Mouse (Mus musculus) macrophage (primary cell): ENCODE results near the gene Fam162b. TPM values are rescaled to one million over a fixed set of nuclear protein-coding genes. Genes with fewer than 3 reads are reported as not detected.

ENCODE experiments used
- H3K27ac ChIP-seq: fragments of 350-480 bp; formaldehyde crosslinking; 2 replicates; pipeline ENCODE4 v1.9.0; 2021
- H3K36me3 ChIP-seq: fragments of 350-480 bp; formaldehyde crosslinking; 2 replicates; pipeline ENCODE4 v1.9.0; 2021; ENCODE audit errors: inconsistent target
- H3K4me3 ChIP-seq: fragments of 350-480 bp; formaldehyde crosslinking; 2 replicates; pipeline ENCODE4 v1.9.0; 2021; ENCODE audit errors: inconsistent target
- H3K79me2 ChIP-seq: fragments of 350-480 bp; formaldehyde crosslinking; 2 replicates; pipeline ENCODE4 v1.9.0; 2021; ENCODE audit errors: inconsistent target
- WGBS: methylation state at CpG from one replicate; pipeline ENCODE4 v1.1.7; 2026; ENCODE audit warnings: inconsistent platforms; ENCODE audit not compliant: missing documents; 5-methylcytosine and 5-hydroxymethylcytosine counted together
- polyA plus RNA-seq: library from polyadenylated mRNA; stranded (reverse); fragments of 250-400 nt; gene quantifications from 3 replicates; pipeline ENCODE4 v1.2.4, GENCODE M21; 2018; ENCODE audit warnings: inconsistent platforms
- total RNA-seq, 78 experiments: library from RNA; depleted of rRNA; stranded (reverse); fragments of 250-400 nt; gene quantifications; 1 replicate in 9 of 78; 2 replicates in 24 of 78; 3 replicates in 43 of 78; 4 replicates in 2 of 78; pipeline ENCODE4 v1.2.4; 2018; ENCODE audit warnings: inconsistent platforms in 56 of 78

Gene Fam162b
- total RNA-seq (2018; cell fraction: chromatin; rRNA removed) = not detected
- not detected for total RNA-seq (2018; cell fraction: cytosol; rRNA removed)
- total RNA-seq (2018; cell fraction: nucleus; rRNA removed) = not detected
- polyA plus RNA-seq = not detected in 3 replicates

DNA sequence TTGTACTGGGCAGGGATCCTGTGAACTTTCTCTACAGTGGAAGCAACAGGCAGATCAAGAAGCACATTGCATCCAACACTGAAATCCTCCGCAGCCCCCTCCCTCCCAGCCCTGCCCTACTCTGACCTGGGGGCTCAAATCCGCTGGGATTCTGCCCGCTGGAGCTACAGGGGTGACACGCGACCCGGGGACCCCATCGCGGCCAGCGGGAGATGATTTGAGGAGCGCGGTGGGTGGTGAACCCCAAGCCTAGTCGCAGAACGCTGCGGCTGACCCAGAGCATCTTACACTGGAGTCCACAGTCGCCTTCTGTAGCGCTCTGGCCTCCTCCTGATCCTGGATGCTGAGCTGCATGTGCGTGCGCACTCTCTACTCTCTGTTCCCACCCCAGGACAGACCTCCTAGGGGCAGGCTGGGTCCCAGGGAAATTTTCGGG is at the start of gene Fam162b:
TSS of gene Fam162b (minus strand) at position 379 of the 436 bp plus-strand sequence.
- Histone ChIP-seq H3K36me3 (no peaks in the 10 kb centered on the region), H3K27ac (no peak within 1 kb of the TSS), H3K79me2 (no peaks in the 10 kb centered on the region), H3K4me3 (no peak within 1 kb of the TSS)
- WGBS = 15% methylated on average over 16 of the region's 19 CpGs

DNA sequence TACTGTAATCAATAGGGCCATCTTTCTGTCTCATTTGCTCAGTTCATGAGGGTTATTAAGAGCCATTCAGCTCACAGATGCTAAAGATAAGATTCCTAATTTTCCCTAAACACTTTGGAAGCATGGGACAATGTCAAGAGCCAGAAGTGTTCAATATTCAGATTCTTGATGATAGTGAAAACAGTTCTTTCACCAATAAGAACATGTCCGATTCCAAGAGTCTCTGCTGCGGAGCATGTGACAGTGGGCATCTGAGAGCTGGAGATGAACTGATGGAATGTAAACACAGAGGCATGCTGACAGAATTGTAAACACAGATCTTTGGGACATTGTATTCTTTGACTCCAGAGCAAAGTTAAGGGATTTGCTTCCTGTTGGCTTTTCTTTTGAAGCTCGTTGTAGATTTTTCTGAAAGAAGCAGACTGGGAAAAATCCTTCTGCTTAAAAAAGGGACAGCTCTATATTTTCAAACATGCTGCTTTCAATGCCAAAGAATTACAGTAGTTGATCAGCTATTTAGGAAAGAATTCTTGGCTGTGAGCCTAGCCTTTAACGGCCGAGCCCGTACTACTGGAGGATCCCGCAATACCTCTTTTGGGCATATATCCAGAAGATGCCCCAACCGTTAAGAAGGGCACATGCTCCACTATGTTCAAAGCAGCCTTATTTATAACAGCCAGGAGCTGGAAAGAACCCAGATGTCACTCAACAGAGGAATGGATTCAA is 41.3 kb upstream of the Fam162b start, which contains the start of gene Gprc6a:
TSS of gene Gprc6a (minus strand) at position 51 of the 726 bp plus-strand sequence.
- no peak within 1 kb of the TSS for H3K4me3 ChIP-seq
- 85% methylated on average over 8 of the region's 8 CpGs for whole genome bisulfite sequencing
- H3K79me2 ChIP-seq = no peaks in the 10 kb centered on the region
- no peak within 1 kb of the TSS for H3K27ac ChIP-seq
- H3K36me3 ChIP-seq = no peaks in the 10 kb centered on the region

DNA sequence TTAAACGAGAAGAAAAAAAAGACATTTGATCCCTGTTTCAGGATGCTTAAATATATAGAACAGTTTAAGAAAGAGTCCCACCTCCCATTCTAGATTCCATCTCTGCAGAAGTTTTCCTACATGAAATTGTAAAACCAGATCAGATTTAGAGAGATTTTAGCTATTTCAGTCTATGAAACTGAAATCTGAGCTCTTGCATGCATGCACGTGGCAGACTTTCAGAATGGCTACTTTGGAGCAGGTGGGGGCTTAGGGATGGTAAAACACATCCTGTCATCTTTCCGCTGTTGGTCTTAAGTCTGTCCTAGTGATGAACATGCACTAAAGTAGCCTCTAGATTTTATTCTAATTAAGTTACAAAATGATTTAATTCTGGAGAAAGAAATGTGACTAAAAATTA is 30.9 kb upstream of the Fam162b start:
- WGBS = 88% methylated on average over 3 of the region's 3 CpGs
- H3K79me2 ChIP-seq = no peaks in the 10 kb centered on the region
- no peak overlapping the region for H3K27ac ChIP-seq
- no peak overlapping the region for H3K4me3 ChIP-seq
- no peaks in the 10 kb centered on the region for H3K36me3 ChIP-seq

GRCm38 (mm10) chr10:51620126-51620525 is 29.8 kb upstream of the Fam162b start:
- Histone ChIP-seq H3K27ac (no peak overlapping the region), H3K79me2 (no peaks in the 10 kb centered on the region), H3K4me3 (no peak overlapping the region), H3K36me3 (no peaks in the 10 kb centered on the region)
- 67% methylated on average over 7 of the region's 7 CpGs for WGBS

DNA sequence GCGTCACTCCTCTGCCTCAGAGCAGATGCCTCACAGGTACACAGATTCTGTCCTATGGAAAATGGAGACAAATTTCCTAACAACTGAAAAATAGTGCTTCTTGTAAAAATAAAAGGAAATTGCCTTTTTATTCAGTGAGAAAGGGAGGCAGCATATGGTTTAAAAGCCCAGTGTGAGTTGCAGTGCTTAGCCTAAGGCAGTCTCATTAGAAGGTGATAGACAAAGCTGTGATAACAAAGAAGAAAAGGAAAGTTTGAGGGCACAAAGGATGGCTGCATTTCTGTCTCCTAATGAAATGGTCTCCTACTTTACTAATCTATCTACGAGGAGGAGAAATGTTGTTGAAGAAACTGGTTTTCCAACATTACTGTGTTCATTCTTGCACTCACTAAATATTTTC is 28.2 kb upstream of the Fam162b start:
- Histone ChIP-seq H3K79me2 (no peaks in the 10 kb centered on the region), H3K27ac (no peak overlapping the region), H3K4me3 (no peak overlapping the region), H3K36me3 (no peaks in the 10 kb centered on the region)
- 97% methylated on average over 2 of the region's 2 CpGs for WGBS

DNA sequence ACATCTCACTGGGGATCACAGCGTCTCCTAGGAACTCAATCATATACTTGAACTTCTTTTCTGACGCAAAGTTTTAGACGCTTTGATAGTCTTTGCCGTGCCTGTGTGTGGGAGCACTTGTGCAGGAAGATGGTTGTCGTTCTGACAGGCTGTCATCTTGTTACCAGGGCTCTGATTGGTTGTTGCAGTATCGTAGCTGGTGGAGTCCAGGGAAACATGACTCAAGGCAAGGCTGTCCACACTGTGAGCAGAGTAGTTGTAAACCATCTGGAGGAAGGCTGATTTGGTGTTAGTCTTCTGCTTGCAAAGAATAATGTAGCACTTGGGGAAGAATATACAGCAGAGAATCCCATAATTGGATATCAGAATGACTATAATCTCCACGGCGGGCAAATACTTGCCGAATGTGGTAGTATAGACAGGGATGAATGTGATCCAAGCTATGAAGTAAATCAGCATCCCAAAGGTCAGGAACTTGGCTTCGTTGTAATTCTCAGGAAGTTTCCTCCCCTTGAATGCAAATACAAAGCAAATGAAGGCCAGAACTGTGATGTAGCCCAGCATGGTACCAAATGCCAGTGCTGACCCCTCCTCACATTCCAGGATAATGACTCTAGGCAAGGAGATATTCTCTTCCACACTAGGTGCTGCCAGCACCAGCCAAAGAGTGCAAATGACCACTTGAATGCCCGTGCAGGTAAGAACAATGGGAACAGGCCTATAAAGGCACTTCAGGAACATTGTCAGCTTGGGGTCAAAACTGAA is 24.7 kb upstream of the Fam162b start:
- Histone ChIP-seq H3K36me3 (no peaks in the 10 kb centered on the region), H3K4me3 (no peak overlapping the region), H3K27ac (no peak overlapping the region), H3K79me2 (no peaks in the 10 kb centered on the region)
- WGBS = 75% methylated on average over 11 of the region's 11 CpGs

GRCm38 (mm10) chr10:51613421-51613820 is 23.1 kb upstream of the Fam162b start:
- no peak overlapping the region for H3K27ac ChIP-seq
- H3K4me3 ChIP-seq = no peak overlapping the region
- H3K36me3 ChIP-seq = no peaks in the 10 kb centered on the region
- 86% methylated on average over 3 of the region's 3 CpGs for WGBS
- H3K79me2 ChIP-seq = no peaks in the 10 kb centered on the region

GRCm38 (mm10) chr10:51611969-51612682 is 21.8 kb upstream of the Fam162b start:
- H3K36me3 ChIP-seq = no peaks in the 10 kb centered on the region
- no peak overlapping the region for H3K27ac ChIP-seq
- 57% methylated on average over 9 of the region's 9 CpGs for WGBS
- H3K79me2 ChIP-seq = no peaks in the 10 kb centered on the region
- H3K4me3 ChIP-seq = no peak overlapping the region

- Histone ChIP-seq H3K4me3 (no peak overlapping the region), H3K79me2 (no peaks in the 10 kb centered on the region), H3K36me3 (no peaks in the 10 kb centered on the region), H3K27ac (no peak overlapping the region)
- 78% methylated on average over 4 of the region's 4 CpGs for WGBS
These were observed 19.6 kb upstream of the Fam162b start for GRCm38 (mm10) chr10:51609741-51610425.

DNA sequence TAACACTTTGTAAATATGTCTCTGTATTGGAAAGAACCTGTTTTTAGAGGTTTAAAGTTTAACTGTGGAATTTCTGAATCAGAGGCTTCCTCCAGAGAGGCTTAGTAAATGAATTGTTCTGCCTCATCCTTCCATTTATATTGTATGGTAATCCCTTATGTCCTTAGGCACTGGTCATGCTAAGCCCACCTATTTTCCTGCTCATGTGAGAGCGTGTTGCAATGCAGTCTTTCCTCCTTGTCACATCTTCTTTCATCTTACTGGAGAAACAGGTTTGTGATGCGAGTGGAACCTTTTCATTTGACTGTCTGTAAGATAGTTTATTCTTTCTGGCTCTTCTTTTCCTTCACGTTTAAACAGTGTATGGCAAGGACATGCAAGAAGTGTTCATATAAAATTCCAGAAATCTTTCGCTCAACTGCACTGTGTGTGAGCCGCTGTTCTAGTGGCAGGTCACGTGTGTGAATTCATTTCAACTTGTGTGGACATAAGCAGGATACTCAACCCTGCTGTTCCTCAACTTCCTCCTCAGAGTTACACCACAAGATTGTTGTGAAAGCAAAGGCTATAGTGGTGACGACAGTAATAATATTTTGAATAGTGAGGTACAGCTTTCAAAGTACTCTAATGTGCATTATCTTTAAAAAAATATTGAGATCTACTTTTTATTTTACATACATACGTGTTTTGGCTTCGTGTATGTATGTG is 6.8 kb upstream of the Fam162b start:
- Histone ChIP-seq H3K79me2 (no peaks in the 10 kb centered on the region), H3K27ac (no peak overlapping the region), H3K36me3 (no peaks in the 10 kb centered on the region), H3K4me3 (no peak overlapping the region)
- WGBS = 47% methylated on average over 9 of the region's 9 CpGs

- H3K36me3 ChIP-seq = no peaks in the 10 kb centered on the region
- H3K79me2 ChIP-seq = no peaks in the 10 kb centered on the region
- no peak overlapping the region for H3K27ac ChIP-seq
- H3K4me3 ChIP-seq = no peak overlapping the region
- WGBS = 43% methylated on average over 10 of the region's 10 CpGs
These were observed 4.9 kb upstream of the Fam162b start for GRCm38 (mm10) chr10:51595001-51595931.

DNA sequence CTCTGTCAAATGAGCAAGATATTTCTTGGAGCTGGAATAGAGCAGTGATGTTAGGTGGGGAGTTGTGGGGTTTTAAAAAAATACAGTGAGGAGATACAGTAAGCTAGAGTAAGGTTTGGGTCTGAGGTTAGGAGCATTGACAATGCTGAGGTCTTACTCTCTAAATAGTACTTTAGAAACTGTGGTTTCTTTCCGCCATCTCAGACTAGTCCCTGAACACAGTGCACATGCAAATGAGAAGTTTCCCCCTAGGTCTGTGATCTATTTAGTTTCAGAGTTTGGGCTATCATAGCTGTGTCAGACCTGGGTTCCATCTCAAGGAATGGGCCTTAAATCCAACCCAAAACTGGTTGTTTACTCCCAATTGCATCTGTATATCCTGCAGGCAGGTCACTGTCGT is 1.3 kb upstream of the Fam162b start:
- Histone ChIP-seq H3K4me3 (no peak overlapping the region), H3K79me2 (no peaks in the 10 kb centered on the region), H3K36me3 (no peaks in the 10 kb centered on the region), H3K27ac (no peak overlapping the region)
- WGBS = 77% methylated on average over 2 of the region's 2 CpGs

DNA sequence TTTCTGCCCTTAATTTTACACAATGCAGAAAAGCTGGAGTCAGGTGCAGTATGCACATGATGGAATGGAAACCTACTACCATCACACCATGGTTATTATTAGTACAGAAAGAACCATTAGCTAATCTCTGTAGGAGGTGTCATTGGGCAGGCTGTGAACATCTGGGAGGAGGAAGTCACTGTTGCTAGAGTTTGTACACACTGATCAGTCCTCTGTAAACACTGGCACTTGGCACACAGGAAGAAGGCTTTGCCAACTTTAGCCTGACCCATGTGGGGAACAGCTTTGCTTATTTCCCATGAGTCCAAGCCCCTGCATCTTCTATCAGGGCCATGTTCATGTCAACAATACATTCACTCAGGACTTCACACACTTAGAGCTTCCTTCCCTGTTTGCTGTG is 5.4 kb downstream of the Fam162b start:
- H3K79me2 ChIP-seq = no peaks in the 10 kb centered on the region
- H3K4me3 ChIP-seq = no peak overlapping the region
- no peak overlapping the region for H3K27ac ChIP-seq
- H3K36me3 ChIP-seq = no peaks in the 10 kb centered on the region
